Mouse (Mus musculus) heart, postnatal 0 days (tissue): Measurements from ENCODE around the gene Iffo2.

Experiments
- CTCF ChIP-seq: IDR thresholded peaks from 2 replicates; pipeline ENCODE4 v1.5.1; 2016; ENCODE audit warnings: antibody characterized with exemption, control low read depth, low read depth
- EP300 ChIP-seq: IDR thresholded peaks from 2 replicates; pipeline ENCODE4 v1.6.1; 2016; ENCODE audit warnings: antibody characterized with exemption, low read depth

DNA sequence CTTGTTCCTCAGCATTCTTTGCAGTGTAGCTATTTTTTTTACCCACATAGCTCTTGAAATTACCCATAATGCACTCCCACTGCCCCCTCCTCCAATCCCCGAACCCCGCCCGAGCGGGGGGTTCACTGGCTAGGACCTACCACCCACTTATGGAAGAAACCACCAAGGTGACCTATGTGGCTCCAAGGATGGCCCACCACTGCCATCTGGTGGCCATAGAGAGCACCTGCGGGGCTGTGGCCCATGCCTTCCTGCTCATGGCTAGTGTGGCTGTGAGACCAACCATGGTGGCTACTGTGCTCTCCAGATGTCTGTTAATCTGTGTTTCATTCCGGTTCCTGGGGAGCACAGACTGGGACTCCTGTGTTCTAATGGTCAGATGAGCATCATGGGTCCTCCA, 139.5 kb downstream of the Iffo2 start:
- TF ChIP-seq CTCF: peak; percentile 87
- TF ChIP-seq EP300: no peak
